ENCODE assay signal across 8 mouse cellular contexts in genomic region chr14:44989017-44989721, GRCm38 (mm10). TPM values are rescaled to one million over a fixed set of nuclear protein-coding genes. Genes with fewer than 3 reads are reported as not detected.
A peak's percentile ranks its signal among the peaks of the same experiment; 100 is the strongest.
DNase-seq lines count a peak whose midpoint lies in the region; ATAC-seq and TF ChIP-seq lines count a peak whose summit lies in the region.

No protein-coding gene starts in this region.

- peak overlapping the region; percentile 38 for H3K4me3 ChIP-seq in testis, adult 2 months (ENCODE audit: control insufficient read depth, low read depth, low read length)
- H3K4me3 ChIP-seq in heart, embryonic 13.5 days = peak overlapping the region; percentile 57
- H3K4me3 ChIP-seq in limb, embryonic 12.5 days (replicated peaks) = peak overlapping the region; percentile 50

- ATAC-seq in frontal cortex, adult (ENCODE audit: low TSS enrichment) = peak; percentile 51
- ATAC-seq in heart, embryonic 13.5 days (ENCODE audit: extremely low read depth, insufficient number of reproducible peaks, low FRiP score, low TSS enrichment) = no peak
- peak; percentile 38; the same call in 1 of the 2 replicates for ATAC-seq in limb, embryonic 12.5 days (ENCODE audit: insufficient number of reproducible peaks, insufficient read depth, low FRiP score, low TSS enrichment, low read depth)

- TF ChIP-seq CTCF in testis, adult 2 months (IDR thresholded peaks at IDR 0.05; ENCODE audit: control insufficient read depth, insufficient read depth, insufficient replicate concordance, low read depth, low read length) = no peak

- H3K9ac ChIP-seq in heart, embryonic 13.5 days = peak overlapping the region; percentile 63
- H3K9ac ChIP-seq in limb, embryonic 12.5 days (replicated peaks) = no peak overlapping the region; the same call in 1 of the 2 replicates

- no peaks in the 10 kb centered on the region for H3K9me3 ChIP-seq in heart, embryonic 13.5 days
- no peaks in the 10 kb centered on the region for H3K9me3 ChIP-seq in limb, embryonic 12.5 days

- H3K4me2 ChIP-seq in heart, embryonic 13.5 days = peak overlapping the region; percentile 94
- peak overlapping the region; percentile 90 for H3K4me2 ChIP-seq in limb, embryonic 12.5 days

- H3K36me3 ChIP-seq in testis, adult 2 months (ENCODE audit: control insufficient read depth, insufficient read depth, low read length) = no peaks in the 10 kb centered on the region
- H3K36me3 ChIP-seq in heart, embryonic 13.5 days = no peaks in the 10 kb centered on the region
- no peaks in the 10 kb centered on the region for H3K36me3 ChIP-seq in limb, embryonic 12.5 days

- peaks cover 8% of the 10 kb centered on the region for H3K4me1 ChIP-seq in testis, adult 2 months (ENCODE audit: control insufficient read depth, insufficient read depth, low read length)
- H3K4me1 ChIP-seq in heart, embryonic 13.5 days = peaks cover 10% of the 10 kb centered on the region
- H3K4me1 ChIP-seq in limb, embryonic 12.5 days (replicated peaks) = peaks cover 13% of the 10 kb centered on the region

- H3K27ac ChIP-seq in testis, adult 2 months (ENCODE audit: control insufficient read depth, insufficient read depth, low read depth, low read length) = no peak overlapping the region; the same call in 1 of the 2 replicates
- H3K27ac ChIP-seq in heart, embryonic 13.5 days (replicated peaks) = no peak overlapping the region
- H3K27ac ChIP-seq in limb, embryonic 12.5 days = no peak overlapping the region

- WGBS in heart, embryonic 13.5 days = 1% methylated on average over 45 of the region's 45 CpGs
- 1% methylated on average over 45 of the region's 45 CpGs for WGBS in limb, embryonic 12.5 days

- TF ChIP-seq POLR2A in testis, adult 2 months (IDR thresholded peaks at IDR 0.05; ENCODE audit: control insufficient read depth, low read depth, low read length) = no peak

- DNase-seq in frontal cortex, postnatal 25 days (ENCODE audit: low spot score in 2 of 2) = no peak
- DNase-seq in testis, postnatal 14 days (ENCODE audit: low spot score) = no peak
- DNase-seq in natural killer cell, adult 2 months (ENCODE audit: low spot score in 2 of 2) = peak; percentile 20 to 28
- DNase-seq in right cerebral cortex, adult 18-20 months = no peak

- H3K27me3 ChIP-seq in testis, adult 2 months (ENCODE audit: control insufficient read depth, insufficient read depth, low read length) = no peaks in the 10 kb centered on the region
- H3K27me3 ChIP-seq in heart, embryonic 13.5 days (replicated peaks) = peaks cover 44% of the 10 kb centered on the region
- H3K27me3 ChIP-seq in limb, embryonic 12.5 days = peaks cover 30% of the 10 kb centered on the region

RNA-seq across cellular contexts. Expression of gene Ptger2, which starts 1.2 kb away (rescaled TPM):
- polyA plus RNA-seq in testis, adult 2 months (2012; rRNA removed) = 0.14 and 0.25 TPM in 2 replicates
- polyA plus RNA-seq in heart, embryonic 13.5 days (2015; fragmentation: Nextera tagmentation; extraction: Ambion mirVana) = 0.12 and 0.13 TPM in 2 replicates
- 0.16 TPM in 1 of 2 replicates, not detected in the other for polyA plus RNA-seq in limb, embryonic 12.5 days (2016; fragmentation: Nextera tagmentation; extraction: Ambion mirVana)

Comparison
In these comparisons a context has a peak if more than half of its experiments do, and no peak if none do; other contexts are left out.
1. DNase-seq: peak in natural killer cell, adult 2 months (2 of 2); none in frontal cortex, postnatal 25 days (0 of 2), testis, postnatal 14 days (single experiment) and right cerebral cortex, adult 18-20 months (single experiment).
2. Peak in every context shown above with its lines, with median percentiles within 50 percentile points of each other: H3K4me3 ChIP-seq.